Mouse (Mus musculus) kidney, postnatal 0 days (tissue): ENCODE measurements at regions not wholly inside any gene's neighbourhood (a gene's known extent, or its start where the extent isn't known, plus 50 kb on each side); places are given as distances from the start of the nearest gene placed in this dataset.
A peak's percentile ranks its signal among the peaks of the same experiment; 100 is the strongest.

Experiments used
- ATAC-seq: fragments of 200-750 bp; cut with Nextera tagmentation; replicated peaks from 2 replicates; pipeline ENCODE4 v1.8.0; 2017; ENCODE audit warnings: low read depth, moderate number of reproducible peaks, moderate TSS enrichment, moderate library complexity; ENCODE audit not compliant: low FRiP score
- DNase-seq: peaks from one replicate; pipeline ENCODE4 v3.0.0-alpha.2; 2016; ENCODE audit warnings: low spot score
- H3K27ac ChIP-seq: fragments of 300-500 bp; sonication (generic); 2 replicates; pipeline ENCODE4 v1.5.1; 2014; ENCODE audit warnings: mild to moderate bottlenecking
- H3K27me3 ChIP-seq: fragments of 300-500 bp; sonication (generic); 2 replicates; pipeline ENCODE4 v1.6.1; 2014; ENCODE audit warnings: low read length, mixed read lengths; ENCODE audit not compliant: insufficient read depth
- H3K36me3 ChIP-seq: fragments of 300-500 bp; sonication (generic); 2 replicates; pipeline ENCODE4 v1.6.1; 2014; ENCODE audit warnings: low read length, mixed read lengths; ENCODE audit not compliant: insufficient read depth
- H3K4me1 ChIP-seq: fragments of 300-500 bp; sonication (generic); replicated peaks from 2 replicates; pipeline ENCODE4 v1.6.1; 2014; ENCODE audit warnings: antibody characterized with exemption, low read length, mixed read lengths; ENCODE audit not compliant: insufficient read depth
- H3K4me2 ChIP-seq: fragments of 300-500 bp; sonication (generic); 2 replicates; pipeline ENCODE4 v1.6.1; 2014; ENCODE audit warnings: mild to moderate bottlenecking, low read length, moderate library complexity, mixed read lengths
- H3K4me3 ChIP-seq: fragments of 300-500 bp; sonication (generic); replicated peaks from 2 replicates; pipeline ENCODE4 v1.5.1; 2014; ENCODE audit warnings: low read depth, low read length
- H3K9ac ChIP-seq: fragments of 300-500 bp; sonication (generic); 2 replicates; pipeline ENCODE4 v1.6.1; 2014; ENCODE audit warnings: low read depth, low read length
- H3K9me3 ChIP-seq: fragments of 300-500 bp; sonication (generic); replicated peaks from 2 replicates; pipeline ENCODE4 v1.6.1; 2016; ENCODE audit warnings: low read length, inconsistent platforms, mixed read lengths
- CTCF ChIP-seq: IDR thresholded peaks from 2 replicates; pipeline ENCODE4 v1.5.1; 2016; ENCODE audit warnings: antibody characterized with exemption, low read depth, mild to moderate bottlenecking, moderate library complexity
- WGBS: fragments of 180-500 bp; shearing (Covaris S2); extraction: QIAGEN DNeasy Blood & Tissue Kit; methylation state at CpG from one replicate; pipeline ENCODE4 v1.1.7; 2014; 5-methylcytosine and 5-hydroxymethylcytosine counted together

- ATAC-seq (no peak), DNase-seq (no peak)
- Histone ChIP-seq H3K4me1 (peaks cover 9% of the 10 kb centered on the region; the same call in 1 of the 2 replicates), H3K27ac (no peak overlapping the region), H3K9me3 (no peaks in the 10 kb centered on the region), H3K36me3 (no peaks in the 10 kb centered on the region), H3K4me2 (no peak overlapping the region), H3K27me3 (no peaks in the 10 kb centered on the region), H3K4me3 (no peak overlapping the region), H3K9ac (no peak overlapping the region)
- WGBS = 59% methylated on average over 8 of the region's 8 CpGs
- no peak for TF ChIP-seq CTCF
Measured at GRCm38 (mm10) chr4:84015552-84016169, 490.3 kb downstream of the Ccdc171 start.

GRCm38 (mm10) chr4:84018135-84018534 is 492.8 kb downstream of the Ccdc171 start:
- no peak overlapping the region for H3K27ac ChIP-seq
- no peak for ATAC-seq

GRCm38 (mm10) chr4:84018774-84019173 is 493.4 kb downstream of the Ccdc171 start:
- H3K4me2 ChIP-seq = no peak overlapping the region
- H3K9ac ChIP-seq = no peak overlapping the region
- 26% methylated on average over 7 of the region's 7 CpGs for WGBS
- TF ChIP-seq CTCF = no peak
- H3K9me3 ChIP-seq = no peaks in the 10 kb centered on the region
- no peaks in the 10 kb centered on the region for H3K36me3 ChIP-seq
- peaks cover 9% of the 10 kb centered on the region; the same call in 1 of the 2 replicates for H3K4me1 ChIP-seq
- H3K27ac ChIP-seq = peak overlapping the region; percentile 38; the same call in 1 of the 2 replicates
- H3K27me3 ChIP-seq = no peaks in the 10 kb centered on the region
- no peak for ATAC-seq
- peak; percentile 75 for DNase-seq
- H3K4me3 ChIP-seq = no peak overlapping the region

More at GRCm38 (mm10) chr4:84018135-84018534, 492.8 kb downstream of the Ccdc171 start:
- 73% methylated on average over 7 of the region's 7 CpGs for whole genome bisulfite sequencing
- no peaks in the 10 kb centered on the region for H3K27me3 ChIP-seq
- peaks cover 9% of the 10 kb centered on the region; the same call in 1 of the 2 replicates for H3K4me1 ChIP-seq
- TF ChIP-seq CTCF = no peak
- DNase-seq = no peak
- H3K9me3 ChIP-seq = no peaks in the 10 kb centered on the region
- no peak overlapping the region for H3K4me3 ChIP-seq
- H3K9ac ChIP-seq = no peak overlapping the region
- H3K36me3 ChIP-seq = no peaks in the 10 kb centered on the region
- H3K4me2 ChIP-seq = no peak overlapping the region

- DNase-seq (peak; percentile 91), ATAC-seq (peak; percentile 73)
- Histone ChIP-seq H3K36me3 (no peaks in the 10 kb centered on the region), H3K27me3 (no peaks in the 10 kb centered on the region), H3K4me1 (peaks cover 9% of the 10 kb centered on the region; the same call in 1 of the 2 replicates), H3K9ac (no peak overlapping the region), H3K27ac (peak overlapping the region; percentile 62), H3K9me3 (no peaks in the 10 kb centered on the region), H3K4me3 (no peak overlapping the region), H3K4me2 (no peak overlapping the region)
- TF ChIP-seq CTCF = 0 out of 2 replicates have a peak, but pooled peaks have one; percentile 13
- 16% methylated on average over 14 of the region's 14 CpGs for WGBS
Measured at GRCm38 (mm10) chr4:84019500-84020255, 494.3 kb downstream of the Ccdc171 start.

GRCm38 (mm10) chr4:84020692-84021091 is 495.3 kb downstream of the Ccdc171 start:
- H3K4me3 ChIP-seq = no peak overlapping the region
- no peak overlapping the region for H3K27ac ChIP-seq
- DNase-seq (peak; percentile 67), ATAC-seq (no peak)
- 29% methylated on average over 1 of the region's 1 CpGs for WGBS
- no peaks in the 10 kb centered on the region for H3K27me3 ChIP-seq
- no peak overlapping the region for H3K9ac ChIP-seq
- TF ChIP-seq CTCF = no peak
- no peaks in the 10 kb centered on the region for H3K9me3 ChIP-seq
- no peaks in the 10 kb centered on the region for H3K36me3 ChIP-seq
- no peak overlapping the region for H3K4me2 ChIP-seq
- H3K4me1 ChIP-seq = peaks cover 9% of the 10 kb centered on the region; the same call in 1 of the 2 replicates

- no peak overlapping the region for H3K4me3 ChIP-seq
- H3K9me3 ChIP-seq = no peaks in the 10 kb centered on the region
- 74% methylated on average over 7 of the region's 7 CpGs for WGBS
- no peak overlapping the region for H3K9ac ChIP-seq
- H3K27ac ChIP-seq = no peak overlapping the region
- no peak for DNase-seq
- H3K4me1 ChIP-seq = peaks cover 9% of the 10 kb centered on the region; the same call in 1 of the 2 replicates
- no peaks in the 10 kb centered on the region for H3K36me3 ChIP-seq
- no peak for ATAC-seq
- no peak overlapping the region for H3K4me2 ChIP-seq
- no peaks in the 10 kb centered on the region for H3K27me3 ChIP-seq
- no peak for TF ChIP-seq CTCF
Measured at GRCm38 (mm10) chr4:84022323-84022722, 497.0 kb downstream of the Ccdc171 start.
